Mouse (Mus musculus): ENCODE results near the gene Lypd5. TPM values are rescaled to one million over a fixed set of nuclear protein-coding genes. Genes with fewer than 3 reads are reported as not detected.

Gene Lypd5
- polyA plus RNA-seq, 1 experiment = not detected

GRCm38 (mm10) chr7:24378049-24378701 is 29.2 kb downstream of the Lypd5 start:
- peaks cover 80% of the 10 kb centered on the region for H3K4me1 ChIP-seq
- H3K36me3 ChIP-seq (replicated peaks; ENCODE audit: low read length) = peaks cover 70% of the 10 kb centered on the region
- H3K27me3 ChIP-seq (replicated peaks) = no peaks in the 10 kb centered on the region
- no peaks in the 10 kb centered on the region for H3K9me3 ChIP-seq
- H3K4me3 ChIP-seq (replicated peaks) = no peak overlapping the region
- no peak for TF ChIP-seq GATA1 (IDR thresholded peaks at IDR 0.05; ENCODE audit: borderline replicate concordance, low read length)
- TF ChIP-seq FLI1 (IDR thresholded peaks at IDR 0.05; ENCODE audit: low read length) = no peak

- Histone ChIP-seq H3K4me3 (replicated peaks) (no peak overlapping the region), H3K4me1 (peaks cover 80% of the 10 kb centered on the region), H3K27me3 (replicated peaks) (no peaks in the 10 kb centered on the region), H3K36me3 (replicated peaks; ENCODE audit: low read length) (peaks cover 80% of the 10 kb centered on the region), H3K9me3 (no peaks in the 10 kb centered on the region)
- TF ChIP-seq GATA1 (IDR thresholded peaks at IDR 0.05; ENCODE audit: borderline replicate concordance, low read length) (no peak), FLI1 (IDR thresholded peaks at IDR 0.05; ENCODE audit: low read length) (no peak)
Measured at GRCm38 (mm10) chr7:24379934-24380333, 30.9 kb downstream of the Lypd5 start.

GRCm38 (mm10) chr7:24380370-24380769 is 31.4 kb downstream of the Lypd5 start:
- H3K4me1 ChIP-seq = peaks cover 85% of the 10 kb centered on the region
- TF ChIP-seq FLI1 (IDR thresholded peaks at IDR 0.05; ENCODE audit: low read length) (no peak), GATA1 (IDR thresholded peaks at IDR 0.05; ENCODE audit: borderline replicate concordance, low read length) (no peak)
- H3K4me3 ChIP-seq (replicated peaks) = no peak overlapping the region
- H3K27me3 ChIP-seq (replicated peaks) = no peaks in the 10 kb centered on the region
- no peaks in the 10 kb centered on the region for H3K9me3 ChIP-seq
- H3K36me3 ChIP-seq (replicated peaks; ENCODE audit: low read length) = peaks cover 85% of the 10 kb centered on the region

- peaks cover 72% of the 10 kb centered on the region for H3K36me3 ChIP-seq (replicated peaks; ENCODE audit: low read length)
Measured at GRCm38 (mm10) chr7:24382730-24383372, 33.9 kb downstream of the Lypd5 start.

GRCm38 (mm10) chr7:24384070-24384469 is 35.1 kb downstream of the Lypd5 start:
- TF ChIP-seq GATA1 (IDR thresholded peaks at IDR 0.05; ENCODE audit: borderline replicate concordance, low read length) = 0 out of 3 replicates have a peak, but pooled peaks have one; percentile 13
- no peak for TF ChIP-seq FLI1 (IDR thresholded peaks at IDR 0.05; ENCODE audit: low read length)
- H3K4me3 ChIP-seq (replicated peaks) = peak overlapping the region; percentile 30
- no peaks in the 10 kb centered on the region for H3K9me3 ChIP-seq
- peaks cover 61% of the 10 kb centered on the region for H3K36me3 ChIP-seq (replicated peaks; ENCODE audit: low read length)
- no peaks in the 10 kb centered on the region for H3K27me3 ChIP-seq (replicated peaks)
- H3K4me1 ChIP-seq = peaks cover 95% of the 10 kb centered on the region

More at GRCm38 (mm10) chr7:24382730-24383372, 33.9 kb downstream of the Lypd5 start:
- Histone ChIP-seq H3K27me3 (replicated peaks) (no peaks in the 10 kb centered on the region), H3K9me3 (no peaks in the 10 kb centered on the region), H3K4me1 (peaks cover 95% of the 10 kb centered on the region), H3K4me3 (replicated peaks) (no peak overlapping the region)
- TF ChIP-seq FLI1 (IDR thresholded peaks at IDR 0.05; ENCODE audit: low read length) = no peak
- TF ChIP-seq GATA1 (IDR thresholded peaks at IDR 0.05; ENCODE audit: borderline replicate concordance, low read length) = no peak

- H3K4me1 ChIP-seq = peaks cover 97% of the 10 kb centered on the region
- TF ChIP-seq GATA1 (IDR thresholded peaks at IDR 0.05; ENCODE audit: borderline replicate concordance, low read length) = no peak
- no peak for TF ChIP-seq FLI1 (IDR thresholded peaks at IDR 0.05; ENCODE audit: low read length)
Measured at GRCm38 (mm10) chr7:24384827-24385226, 35.8 kb downstream of the Lypd5 start.

GRCm38 (mm10) chr7:24387059-24387556 is 38.1 kb downstream of the Lypd5 start:
- Histone ChIP-seq H3K4me1 (peaks cover 94% of the 10 kb centered on the region), H3K27me3 (replicated peaks) (no peaks in the 10 kb centered on the region), H3K36me3 (replicated peaks; ENCODE audit: low read length) (peaks cover 33% of the 10 kb centered on the region), H3K9me3 (no peaks in the 10 kb centered on the region), H3K4me3 (replicated peaks) (peak overlapping the region; percentile 50)
- TF ChIP-seq GATA1 (IDR thresholded peaks at IDR 0.05; ENCODE audit: borderline replicate concordance, low read length) = no peak
- no peak for TF ChIP-seq FLI1 (IDR thresholded peaks at IDR 0.05; ENCODE audit: low read length)

More at GRCm38 (mm10) chr7:24384827-24385226, 35.8 kb downstream of the Lypd5 start:
- Histone ChIP-seq H3K27me3 (replicated peaks) (no peaks in the 10 kb centered on the region), H3K36me3 (replicated peaks; ENCODE audit: low read length) (peaks cover 55% of the 10 kb centered on the region), H3K4me3 (replicated peaks) (peak overlapping the region; percentile 80), H3K9me3 (no peaks in the 10 kb centered on the region)

- Histone ChIP-seq H3K9me3 (no peaks in the 10 kb centered on the region), H3K36me3 (replicated peaks; ENCODE audit: low read length) (peaks cover 14% of the 10 kb centered on the region), H3K4me1 (peaks cover 88% of the 10 kb centered on the region), H3K27me3 (replicated peaks) (no peaks in the 10 kb centered on the region), H3K4me3 (replicated peaks) (peak overlapping the region; percentile 76)
- TF ChIP-seq GATA1 (IDR thresholded peaks at IDR 0.05; ENCODE audit: borderline replicate concordance, low read length) = no peak
Measured at GRCm38 (mm10) chr7:24389516-24390187, 40.7 kb downstream of the Lypd5 start.

GRCm38 (mm10) chr7:24390512-24390911 is 41.5 kb downstream of the Lypd5 start:
- no peaks in the 10 kb centered on the region for H3K27me3 ChIP-seq (replicated peaks)
- H3K9me3 ChIP-seq = no peaks in the 10 kb centered on the region
- peaks cover 5% of the 10 kb centered on the region for H3K36me3 ChIP-seq (replicated peaks; ENCODE audit: low read length)
- H3K4me1 ChIP-seq = peaks cover 88% of the 10 kb centered on the region
- H3K4me3 ChIP-seq (replicated peaks) = peak overlapping the region; percentile 23
- TF ChIP-seq FLI1 (IDR thresholded peaks at IDR 0.05; ENCODE audit: low read length) (no peak), GATA1 (IDR thresholded peaks at IDR 0.05; ENCODE audit: borderline replicate concordance, low read length) (no peak)
